Mouse (Mus musculus) brown adipose tissue, adult 24 weeks (tissue): ENCODE data around the gene Slc6a16. TPM values are rescaled to one million over a fixed set of nuclear protein-coding genes. Genes with fewer than 3 reads are reported as not detected.
A peak's percentile ranks its signal among the peaks of the same experiment; 100 is the strongest.

Experiments
- H3K27ac ChIP-seq: fragments of 200-500 bp; replicated peaks from 2 replicates; pipeline ENCODE4 v1.5.1; 2012; ENCODE audit warnings: low read depth, mild to moderate bottlenecking, low read length
- H3K4me1 ChIP-seq: fragments of 200-500 bp; 2 replicates; pipeline ENCODE4 v1.6.1; 2012; ENCODE audit warnings: low read length, mixed read lengths; ENCODE audit not compliant: control insufficient read depth, insufficient read depth, insufficient read length
- H3K4me3 ChIP-seq: fragments of 200-500 bp; 2 replicates; pipeline ENCODE4 v1.5.1; 2012; ENCODE audit warnings: low read depth, mild to moderate bottlenecking, low read length, moderate library complexity; ENCODE audit not compliant: insufficient read depth
- polyA plus RNA-seq: library from polyadenylated mRNA; stranded (reverse); fragments of >200 nt; gene quantifications from 2 replicates; pipeline ENCODE4 v1.2.4, GENCODE M21; 2012; ENCODE audit not compliant: missing spikeins, insufficient read depth, insufficient read length

The Slc6a16 gene
- polyA plus RNA-seq, 1 experiment, result not detected

DNA sequence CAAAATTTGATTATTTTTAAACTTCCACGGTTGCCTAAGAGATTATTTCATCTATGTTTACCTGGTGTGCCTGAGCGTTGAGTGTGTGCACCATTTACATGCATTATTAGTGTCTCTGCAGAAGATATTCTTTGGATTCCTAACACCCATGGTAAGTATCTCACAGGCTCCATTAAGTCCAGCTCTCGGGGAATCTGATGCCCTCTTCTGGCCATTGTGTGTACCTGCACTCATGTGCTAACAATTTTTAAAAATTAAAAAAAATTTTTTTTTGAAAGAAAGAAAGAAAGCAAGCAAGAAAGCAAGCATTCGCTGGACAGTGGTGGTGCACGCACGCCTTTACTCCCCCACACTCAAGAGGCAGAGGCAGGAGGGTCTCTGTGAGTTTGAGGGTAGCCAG is 32.6 kb upstream of the Slc6a16 start:
- Histone ChIP-seq H3K27ac (no peak overlapping the region), H3K4me3 (no peak overlapping the region), H3K4me1 (no peaks in the 10 kb centered on the region)

DNA sequence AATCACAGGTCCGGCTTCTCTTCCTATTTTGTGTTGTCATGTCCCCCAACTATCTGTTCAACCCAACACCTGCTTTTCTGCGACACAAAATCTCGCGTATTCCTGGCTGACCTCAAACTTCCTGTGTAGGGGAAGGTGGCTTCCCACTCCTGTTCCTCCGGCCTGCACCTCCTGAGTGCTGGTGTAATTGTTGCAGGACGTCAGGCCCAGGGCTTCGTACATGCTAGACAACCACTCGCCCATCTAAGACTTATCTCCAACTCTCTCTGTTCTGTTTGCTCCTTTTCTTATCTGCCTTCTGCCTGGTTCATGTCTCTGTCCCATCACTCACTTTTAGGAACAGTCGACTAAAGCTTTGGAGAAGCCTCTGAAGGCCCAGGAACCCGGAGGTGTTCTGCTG is 29.8 kb upstream of the Slc6a16 start:
- no peak overlapping the region for H3K4me3 ChIP-seq
- peaks cover 2% of the 10 kb centered on the region; the same call in 1 of the 2 replicates for H3K4me1 ChIP-seq
- no peak overlapping the region for H3K27ac ChIP-seq

DNA sequence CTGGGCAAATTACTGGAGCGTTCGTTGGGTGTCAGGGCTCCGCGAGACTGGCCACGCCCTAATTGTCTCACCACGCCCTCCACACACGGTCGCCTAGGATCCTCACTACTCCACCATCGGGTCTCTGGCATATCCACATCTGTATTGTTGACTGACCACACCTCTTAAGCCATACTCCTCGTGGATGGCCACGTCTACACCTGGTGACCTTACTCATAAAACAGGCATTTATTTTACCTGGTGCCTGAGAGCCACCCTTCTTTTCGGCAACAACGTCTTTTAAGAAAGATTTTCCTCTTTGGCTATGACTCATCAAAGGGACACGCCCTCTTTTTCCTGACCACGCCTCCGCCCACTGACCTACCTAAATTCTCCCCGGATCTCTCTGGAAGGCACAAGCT is 29.0 kb upstream of the Slc6a16 start, which contains the start of gene Dkkl1:
Dkkl1 (minus strand) TSS at position 297 of the 401 bp plus-strand sequence.
- Histone ChIP-seq H3K27ac (no peak within 1 kb of the TSS), H3K4me3 (no peak within 1 kb of the TSS), H3K4me1 (peaks cover 2% of the 10 kb centered on the region)

DNA sequence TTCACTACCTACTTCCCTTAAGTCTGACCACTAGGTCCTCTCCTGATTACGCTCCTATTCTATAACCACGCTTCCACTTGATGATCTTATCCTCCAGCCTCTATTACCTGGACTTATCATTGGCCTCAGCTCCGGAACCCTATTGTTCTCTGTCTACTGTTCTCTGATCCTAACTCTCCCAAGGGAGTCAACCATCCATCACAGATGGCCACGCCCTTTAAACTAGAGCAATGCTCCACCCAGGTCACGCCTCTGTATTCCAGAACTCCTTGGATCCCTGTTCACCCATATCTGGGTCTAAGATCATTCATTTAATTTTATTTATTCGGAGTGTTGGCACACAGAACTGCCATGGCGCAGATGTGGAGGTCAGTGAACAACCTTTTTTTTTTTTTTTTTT is 28.5 kb upstream of the Slc6a16 start:
- Histone ChIP-seq H3K27ac (no peak overlapping the region), H3K4me3 (no peak overlapping the region), H3K4me1 (peaks cover 2% of the 10 kb centered on the region)

DNA sequence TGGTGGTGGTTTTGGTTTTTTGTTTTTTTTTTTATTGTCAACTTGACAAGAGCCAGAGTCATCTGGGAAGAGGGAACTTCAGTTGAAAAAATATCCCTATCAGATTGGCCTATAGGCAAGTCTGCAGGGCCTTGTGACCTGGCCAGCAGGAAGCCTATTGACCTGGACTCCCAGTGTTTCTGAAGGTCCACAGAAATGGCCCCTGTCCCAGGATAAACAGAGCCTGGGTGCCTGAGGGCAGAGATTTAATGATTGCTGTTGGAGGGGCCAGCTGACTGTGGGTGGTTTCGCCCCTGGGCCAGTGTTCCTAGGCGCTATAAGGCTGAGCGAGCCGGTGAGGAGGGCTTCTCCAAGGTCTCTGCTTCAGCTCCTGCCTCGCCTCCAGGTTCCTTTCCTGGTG is 27.2 kb upstream of the Slc6a16 start:
- Histone ChIP-seq H3K27ac (no peak overlapping the region), H3K4me3 (no peak overlapping the region), H3K4me1 (peaks cover 2% of the 10 kb centered on the region)

DNA sequence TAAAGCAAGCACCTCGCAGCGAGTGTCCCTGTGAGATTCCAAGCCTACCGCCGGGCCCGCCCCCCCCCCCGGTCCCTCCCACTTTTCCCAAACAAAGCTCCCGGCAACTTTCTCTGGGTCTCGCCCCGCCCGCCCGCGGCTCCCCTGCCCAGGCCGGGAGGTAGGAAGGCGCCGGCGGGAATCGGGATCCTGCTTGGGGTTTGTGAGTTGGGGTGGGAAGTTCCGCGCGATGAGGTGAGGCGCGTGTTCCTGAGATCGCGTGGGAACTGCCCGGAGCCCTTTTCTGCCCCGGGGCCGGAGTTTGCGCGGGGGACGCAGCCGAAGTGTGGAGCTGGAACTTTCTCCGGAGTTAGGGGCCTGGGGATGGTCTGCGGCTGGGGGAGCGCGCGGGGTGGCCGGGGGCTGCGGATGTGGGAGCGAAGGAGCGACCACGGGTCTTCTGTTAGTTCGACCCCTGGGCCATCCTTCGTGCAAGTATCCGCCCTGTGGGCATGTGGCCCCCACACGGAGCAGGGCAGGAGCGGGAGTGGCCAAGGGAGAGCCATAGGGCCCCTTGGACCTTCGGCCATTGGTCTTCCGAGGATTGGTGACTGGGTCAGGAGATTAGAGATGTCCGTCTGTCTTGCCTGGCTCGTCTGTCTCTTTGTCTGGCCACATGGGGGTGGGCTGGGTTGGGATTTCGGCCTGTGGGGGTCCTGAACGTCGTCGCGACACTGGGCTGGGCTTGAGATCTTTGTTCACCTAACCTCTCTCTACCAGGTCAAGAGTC is 25.0 kb upstream of the Slc6a16 start, which contains the start of gene Tead2:
Tead2 (plus strand) TSS at position 81 of the 769 bp plus-strand sequence.
- H3K4me1 ChIP-seq, result peaks cover 2% of the 10 kb centered on the region
- H3K27ac ChIP-seq, result no peak within 1 kb of the TSS

DNA sequence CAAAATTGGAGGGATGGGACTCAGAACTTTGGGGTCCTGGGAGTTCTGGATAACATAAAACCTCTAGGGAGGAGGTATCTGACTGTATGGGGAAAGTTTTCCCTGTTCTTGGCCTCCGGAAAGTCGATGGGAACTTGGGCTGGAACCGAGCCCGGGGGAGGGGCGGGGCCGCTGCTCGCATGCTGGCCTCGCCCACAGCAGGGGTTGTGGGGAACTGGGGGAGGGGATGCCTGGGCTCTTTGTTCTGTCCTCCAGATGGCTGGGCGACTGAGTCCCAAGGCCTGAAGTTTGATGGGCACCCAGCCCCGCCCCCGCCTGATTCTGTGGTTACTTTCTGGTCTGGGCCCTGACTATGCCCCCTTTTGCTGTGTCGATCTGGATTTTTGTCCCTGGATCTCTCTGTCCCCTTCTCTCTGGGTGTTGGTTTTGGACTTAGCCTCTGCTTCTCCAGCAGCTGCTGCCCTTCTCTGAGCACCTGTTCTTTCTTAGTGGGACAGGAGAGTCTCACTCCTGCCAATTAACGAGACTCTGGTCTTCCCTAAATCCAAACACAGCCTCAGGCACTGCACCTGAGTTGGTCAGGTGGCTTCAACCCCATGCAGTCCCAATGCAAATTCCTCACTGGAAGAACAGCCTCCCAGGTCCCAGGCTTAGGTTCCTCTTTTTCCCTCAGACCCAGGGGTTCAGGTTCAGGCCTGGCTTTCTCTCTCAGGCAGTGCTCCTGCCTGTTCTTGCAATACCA is 24.3 kb upstream of the Slc6a16 start:
- H3K4me3 ChIP-seq, result peak overlapping the region; percentile 83
- H3K4me1 ChIP-seq, result peaks cover 2% of the 10 kb centered on the region
- no peak overlapping the region for H3K27ac ChIP-seq

More for the DNA sequence above, 25.0 kb upstream of the Slc6a16 start, which contains the start of gene Tead2:
- peak within 1 kb of the TSS; percentile 83 for H3K4me3 ChIP-seq

DNA sequence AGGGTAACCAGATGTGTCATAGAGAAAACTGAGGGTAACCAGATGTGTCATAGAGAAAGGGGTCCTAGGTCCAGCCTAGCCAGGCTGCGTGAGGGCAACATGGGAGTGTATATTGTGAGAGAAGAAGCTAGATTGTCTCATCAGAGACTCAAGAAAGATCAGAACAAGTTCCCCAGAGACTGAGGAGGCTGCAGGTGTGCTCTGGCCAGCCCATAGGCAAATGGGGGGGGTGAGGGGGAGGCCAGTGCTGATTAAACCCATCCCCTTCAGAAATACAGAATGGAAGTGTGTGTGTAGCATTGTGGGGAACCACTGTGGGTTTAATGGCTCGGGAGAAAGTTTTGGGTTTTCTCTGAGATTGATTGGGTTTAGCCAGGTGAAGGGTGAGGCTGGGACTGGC is 19.2 kb upstream of the Slc6a16 start:
- Histone ChIP-seq H3K4me3 (no peak overlapping the region), H3K4me1 (no peaks in the 10 kb centered on the region; the same call in 1 of the 2 replicates), H3K27ac (no peak overlapping the region)

DNA sequence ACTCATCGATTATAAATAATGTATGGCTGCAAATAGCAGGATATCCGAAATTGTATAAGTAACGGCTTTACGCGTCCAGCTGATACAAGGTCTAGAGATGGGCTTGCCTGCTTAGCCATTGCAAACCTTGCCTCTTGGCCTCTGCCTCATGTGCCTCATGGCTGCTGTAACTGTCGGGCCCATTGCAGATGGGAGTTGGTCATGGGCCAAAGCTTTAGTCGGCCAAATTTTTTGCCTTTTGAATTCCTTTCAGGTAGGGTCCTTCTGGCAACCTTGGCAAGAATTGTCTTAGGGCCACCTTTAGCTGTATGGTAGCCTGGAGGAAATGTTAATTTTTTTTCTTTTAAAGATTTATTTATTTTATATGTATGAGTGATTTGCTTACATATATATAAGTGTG is 16.1 kb upstream of the Slc6a16 start:
- Histone ChIP-seq H3K4me1 (no peaks in the 10 kb centered on the region), H3K4me3 (no peak overlapping the region), H3K27ac (no peak overlapping the region)

DNA sequence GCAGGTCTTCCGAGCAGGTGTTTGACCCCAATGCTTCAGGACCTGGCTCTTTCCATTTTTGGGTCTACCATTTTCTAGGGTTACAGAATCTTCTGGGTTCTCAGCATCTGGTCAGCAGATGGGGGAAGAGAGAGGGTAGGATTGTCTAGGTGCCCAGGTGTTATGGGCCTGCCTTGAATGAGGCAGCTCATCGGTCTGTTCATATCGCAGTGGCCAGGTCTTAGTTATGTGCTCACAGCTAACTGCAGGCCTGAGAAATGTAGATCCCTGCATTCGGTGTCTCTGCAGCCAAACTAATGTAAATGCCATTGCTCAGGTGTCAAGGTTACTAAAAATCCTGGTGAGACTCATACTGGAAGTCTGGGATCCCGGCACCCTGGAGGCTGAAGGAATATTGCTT is 14.5 kb upstream of the Slc6a16 start:
- no peaks in the 10 kb centered on the region for H3K4me1 ChIP-seq
- no peak overlapping the region for H3K27ac ChIP-seq
- H3K4me3 ChIP-seq, result no peak overlapping the region

DNA sequence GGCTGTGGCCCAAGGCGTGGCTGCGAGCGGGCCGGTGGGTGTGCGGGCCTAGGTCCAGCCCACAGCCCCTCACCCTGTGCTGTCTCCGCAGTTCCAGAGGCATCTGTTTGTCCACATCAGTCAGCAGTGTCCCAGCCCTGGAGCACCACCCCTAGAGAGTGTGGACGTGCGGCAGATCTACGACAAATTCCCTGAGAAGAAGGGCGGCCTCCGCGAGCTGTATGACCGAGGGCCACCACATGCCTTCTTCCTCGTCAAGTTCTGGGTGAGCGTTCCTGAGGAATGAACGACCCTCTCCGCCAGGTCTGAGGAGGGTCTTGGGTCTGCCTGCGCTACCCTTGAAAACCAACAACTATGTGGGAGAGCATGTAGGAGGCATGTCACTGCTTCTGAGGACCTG is 12.3 kb upstream of the Slc6a16 start:
- no peak overlapping the region for H3K4me3 ChIP-seq
- H3K4me1 ChIP-seq, result no peaks in the 10 kb centered on the region; the same call in 1 of the 2 replicates
- no peak overlapping the region for H3K27ac ChIP-seq

DNA sequence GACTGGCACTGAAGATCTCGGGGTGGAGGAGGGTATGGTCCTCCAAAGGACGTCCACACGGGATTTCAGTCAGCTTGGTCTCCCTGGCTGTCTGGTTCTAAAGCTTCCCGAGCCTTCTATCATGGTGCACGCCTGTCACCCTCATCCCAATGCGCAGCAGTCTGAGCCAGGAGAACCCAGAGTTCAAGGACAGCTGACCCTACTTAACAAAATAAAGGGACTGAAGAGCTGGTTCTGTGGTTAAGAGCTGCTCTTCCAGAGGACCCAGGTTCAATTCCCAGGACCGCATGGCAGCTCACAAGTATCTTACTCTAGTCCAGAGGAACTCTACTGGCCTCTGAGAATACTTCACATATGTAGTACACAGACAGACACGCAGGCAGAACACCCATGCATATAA is 11.8 kb upstream of the Slc6a16 start:
- H3K27ac ChIP-seq, result no peak overlapping the region
- peaks cover 4% of the 10 kb centered on the region; the same call in 1 of the 2 replicates for H3K4me1 ChIP-seq
- no peak overlapping the region for H3K4me3 ChIP-seq

DNA sequence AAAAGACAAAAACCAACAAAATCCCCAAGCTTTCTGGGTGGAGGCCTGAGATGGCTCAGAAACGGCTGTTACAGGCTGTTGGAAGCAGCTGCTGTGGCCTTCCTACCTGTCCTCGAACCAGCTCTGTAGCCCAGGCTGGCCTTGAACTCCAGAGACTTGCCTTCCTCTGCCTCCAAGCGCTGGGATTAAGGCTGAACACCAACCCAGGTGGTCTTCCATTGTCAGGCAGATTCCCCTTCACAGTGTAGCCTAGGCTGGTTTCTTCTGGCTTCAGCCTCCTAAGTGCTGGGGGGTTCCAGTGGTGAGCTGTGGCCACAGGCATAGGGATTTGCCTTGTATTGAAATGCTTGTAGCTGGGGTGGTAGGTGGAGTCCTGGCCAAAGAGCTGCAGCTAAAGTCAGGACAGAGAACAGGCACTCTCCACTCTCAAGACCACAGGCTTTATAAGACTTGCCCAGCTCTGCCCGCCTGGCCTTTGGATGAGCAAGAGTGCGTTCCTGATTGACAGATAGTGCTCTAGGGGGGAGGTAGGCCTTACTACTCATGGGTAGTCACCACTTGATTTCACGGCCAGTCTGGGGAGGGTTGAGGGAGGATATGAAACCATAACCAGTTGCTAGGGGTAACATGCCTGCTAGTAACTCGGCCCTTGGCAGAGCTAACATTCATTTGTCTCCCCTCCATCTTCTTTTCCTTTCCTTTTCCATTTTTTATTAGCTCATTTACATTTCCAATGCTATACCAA is 11.3 kb upstream of the Slc6a16 start:
- Histone ChIP-seq H3K4me1 (peaks cover 9% of the 10 kb centered on the region), H3K27ac (no peak overlapping the region), H3K4me3 (no peak overlapping the region)

DNA sequence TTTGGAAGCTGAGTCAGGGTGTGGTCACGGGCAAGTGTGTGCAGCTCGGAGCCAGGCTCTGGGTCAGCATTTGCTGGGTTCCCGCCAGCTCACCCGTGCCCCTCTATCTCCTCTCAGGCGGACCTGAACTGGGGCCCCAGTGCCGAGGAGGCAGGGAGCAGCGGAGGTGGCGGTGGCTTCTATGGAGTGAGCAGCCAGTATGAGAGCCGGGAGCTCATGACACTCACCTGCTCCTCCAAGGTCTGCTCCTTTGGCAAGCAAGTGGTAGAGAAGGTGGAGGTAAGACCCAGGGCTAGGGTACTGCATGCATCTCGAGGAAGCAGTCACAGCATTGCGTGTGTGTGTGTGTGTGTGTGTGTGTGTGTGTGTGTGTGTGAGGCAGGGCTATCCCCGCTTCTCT is 9.7 kb upstream of the Slc6a16 start:
- Histone ChIP-seq H3K4me3 (no peak overlapping the region), H3K4me1 (peaks cover 12% of the 10 kb centered on the region), H3K27ac (no peak overlapping the region)

DNA sequence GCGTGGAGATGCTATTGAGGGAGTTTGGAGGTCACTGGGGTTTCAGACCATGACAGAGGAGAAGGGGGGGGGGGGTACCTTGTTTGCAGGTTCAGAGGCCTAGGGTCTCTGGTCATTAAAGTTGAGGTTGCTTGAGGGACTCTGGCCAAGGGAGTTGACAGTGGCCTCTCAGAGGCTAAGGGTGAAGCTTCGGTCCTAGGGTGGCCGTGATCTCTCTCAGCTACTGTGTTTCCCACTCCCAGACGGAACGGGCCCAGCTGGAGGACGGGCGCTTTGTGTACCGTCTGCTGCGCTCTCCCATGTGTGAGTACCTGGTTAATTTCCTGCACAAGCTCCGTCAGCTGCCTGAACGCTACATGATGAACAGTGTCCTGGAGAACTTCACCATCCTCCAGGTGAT is 8.9 kb upstream of the Slc6a16 start:
- no peak overlapping the region for H3K27ac ChIP-seq
- H3K4me1 ChIP-seq, result peaks cover 12% of the 10 kb centered on the region
- no peak overlapping the region for H3K4me3 ChIP-seq
